Mouse (Mus musculus): ENCODE measurements at regions not wholly inside any gene's neighbourhood (a gene's known extent, or its start where the extent isn't known, plus 50 kb on each side); places are given as distances from the start of the nearest gene placed in this dataset.

DNA sequence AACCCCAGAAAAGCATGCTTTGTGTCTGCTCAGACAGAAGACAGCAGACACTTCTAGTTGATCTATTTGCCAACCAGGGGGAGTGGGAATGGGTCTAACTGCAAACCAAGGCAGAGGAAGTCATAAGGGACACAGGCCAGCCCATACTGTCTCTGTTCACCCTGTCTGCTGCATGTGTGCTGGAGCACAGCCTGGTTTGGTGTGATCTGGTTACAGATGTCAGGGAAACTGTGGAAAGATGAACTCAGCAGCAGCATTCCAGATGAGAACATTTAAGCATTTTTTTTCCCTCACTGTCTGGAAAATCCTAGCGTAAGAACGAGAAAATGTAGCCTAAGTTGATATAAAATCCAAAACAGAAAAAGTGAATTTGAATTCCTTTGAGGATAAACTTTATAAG, 336.2 kb downstream of the Ptprc start:
- H3K4me2 ChIP-seq (ENCODE audit: insufficient read depth, low read depth, poor library complexity, severe bottlenecking), result no peak overlapping the region
- no peak overlapping the region for H3K9ac ChIP-seq (ENCODE audit: insufficient read depth, low read depth)
- no peaks in the 10 kb centered on the region for H3K4me1 ChIP-seq (ENCODE audit: control insufficient read depth in 1 of 2, insufficient read depth in 2 of 2)
- dilution Hi-C loops (cut with MboI; ENCODE audit: extremely low pct_ligation_motif_present, extremely low pct_unique_long_range_greater_than_20kb, low sequenced_read_pairs) (no loop called here), in situ Hi-C loops (cut with MboI; ENCODE audit: low pct_ligation_motif_present, low pct_unique_long_range_greater_than_20kb, low sequenced_read_pairs) (no loop called here)
- no peaks in the 10 kb centered on the region for H3K79me2 ChIP-seq (replicated peaks; ENCODE audit: control insufficient read depth, extremely low read depth, insufficient read depth, poor library complexity, severe bottlenecking)
- DNase-seq (ENCODE audit: extremely low read depth), result no peak
- no peaks in the 10 kb centered on the region for H3K9me3 ChIP-seq (replicated peaks; ENCODE audit: low read length)
- no peaks in the 10 kb centered on the region for H3K36me3 ChIP-seq (replicated peaks in 1 of 2; ENCODE audit: control insufficient read depth in 1 of 2, insufficient read depth in 1 of 2, low read length in 1 of 2)
- H3K27ac ChIP-seq (ENCODE audit: insufficient read depth, low read depth), result no peak overlapping the region
- H3K27me3 ChIP-seq (replicated peaks), result no peaks in the 10 kb centered on the region
- H3K4me3 ChIP-seq (replicated peaks in 1 of 3; ENCODE audit: low read depth in 2 of 3, low read length in 2 of 3, poor library complexity in 1 of 3), result no peak overlapping the region
- TF ChIP-seq ZKSCAN1 (IDR thresholded peaks at IDR 0.05; ENCODE audit: borderline replicate concordance, low read depth, low read length) (no peak), MAFK (IDR thresholded peaks at IDR 0.05; ENCODE audit: insufficient replicate concordance, low read length) (no peak), ZNF384 (IDR thresholded peaks at IDR 0.05; ENCODE audit: low read depth, low read length) (no peak), RCOR1 (conservative IDR thresholded peaks at IDR 0.05; ENCODE audit: low read depth, low read length) (no peak)

DNA sequence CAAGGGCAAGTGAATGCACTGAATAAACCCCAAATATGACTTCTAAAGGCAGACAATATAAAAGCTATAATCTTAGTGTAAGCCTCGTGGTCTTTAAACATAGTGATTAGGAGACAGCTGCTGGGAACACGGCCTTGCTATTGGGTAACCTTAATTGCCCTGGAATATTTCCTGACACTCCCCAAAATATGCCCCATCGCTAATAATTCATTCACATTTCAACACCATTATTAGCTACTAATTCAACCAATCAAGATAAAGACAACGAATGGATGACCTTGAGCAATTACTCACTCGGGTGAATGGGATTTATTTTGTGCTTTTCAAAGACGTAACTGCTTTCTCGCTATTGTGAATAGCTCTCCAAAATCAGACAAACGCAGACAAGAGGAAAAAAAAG, 337.2 kb downstream of the Ptprc start:
- H3K9ac ChIP-seq (ENCODE audit: insufficient read depth, low read depth), result no peak overlapping the region
- H3K4me2 ChIP-seq (ENCODE audit: insufficient read depth, low read depth, poor library complexity, severe bottlenecking), result no peak overlapping the region
- H3K4me3 ChIP-seq (replicated peaks in 1 of 3; ENCODE audit: low read depth in 2 of 3, low read length in 2 of 3, poor library complexity in 1 of 3), result no peak overlapping the region
- DNase-seq (ENCODE audit: extremely low read depth), result no peak
- H3K27me3 ChIP-seq (replicated peaks), result no peaks in the 10 kb centered on the region
- no peak overlapping the region for H3K27ac ChIP-seq (ENCODE audit: insufficient read depth, low read depth)
- no peaks in the 10 kb centered on the region for H3K79me2 ChIP-seq (replicated peaks; ENCODE audit: control insufficient read depth, extremely low read depth, insufficient read depth, poor library complexity, severe bottlenecking)
- dilution Hi-C loops (cut with MboI; ENCODE audit: extremely low pct_ligation_motif_present, extremely low pct_unique_long_range_greater_than_20kb, low sequenced_read_pairs), result no loop called here
- no peaks in the 10 kb centered on the region for H3K4me1 ChIP-seq (ENCODE audit: control insufficient read depth in 1 of 2, insufficient read depth in 2 of 2)
- no peak for TF ChIP-seq SIN3A (IDR thresholded peaks at IDR 0.05; ENCODE audit: low read length)
- TF ChIP-seq POLR2AphosphoS2 (IDR thresholded peaks at IDR 0.05; ENCODE audit: low read depth, low read length), result no peak
- in situ Hi-C loops (cut with MboI; ENCODE audit: low pct_ligation_motif_present, low pct_unique_long_range_greater_than_20kb, low sequenced_read_pairs), result no loop called here
- H3K36me3 ChIP-seq (replicated peaks in 1 of 2; ENCODE audit: control insufficient read depth in 1 of 2, insufficient read depth in 1 of 2, low read length in 1 of 2), result no peaks in the 10 kb centered on the region
- no peaks in the 10 kb centered on the region for H3K9me3 ChIP-seq (replicated peaks; ENCODE audit: low read length)

DNA sequence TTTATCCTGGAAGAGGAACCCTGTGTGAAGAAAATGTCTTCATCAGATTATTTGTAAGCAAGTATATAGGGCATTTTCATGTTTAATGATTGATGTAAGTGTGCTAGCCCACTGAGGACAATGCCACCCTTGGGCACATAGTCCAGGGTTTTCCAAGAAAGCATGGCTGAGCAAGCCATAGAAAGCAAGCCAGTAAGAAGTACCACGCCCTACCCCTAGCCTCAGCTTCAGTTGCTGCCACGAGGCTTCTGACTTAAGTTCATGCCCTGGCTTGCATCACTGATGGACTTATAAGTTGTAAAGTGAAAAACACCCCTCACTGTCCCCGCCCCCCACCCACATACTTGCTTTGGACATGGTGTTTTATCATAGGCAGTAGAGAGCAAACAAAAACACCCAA, 342.0 kb downstream of the Ptprc start:
- dilution Hi-C loops (cut with MboI; ENCODE audit: extremely low pct_ligation_motif_present, extremely low pct_unique_long_range_greater_than_20kb, low sequenced_read_pairs) (no loop called here), in situ Hi-C loops (cut with MboI; ENCODE audit: low pct_ligation_motif_present, low pct_unique_long_range_greater_than_20kb, low sequenced_read_pairs) (no loop called here)
- no peak overlapping the region for H3K4me2 ChIP-seq (ENCODE audit: insufficient read depth, low read depth, poor library complexity, severe bottlenecking)
- H3K4me3 ChIP-seq (replicated peaks in 1 of 3; ENCODE audit: low read depth in 2 of 3, low read length in 2 of 3, poor library complexity in 1 of 3), result no peak overlapping the region
- H3K27ac ChIP-seq (ENCODE audit: insufficient read depth, low read depth), result no peak overlapping the region
- H3K9ac ChIP-seq (ENCODE audit: insufficient read depth, low read depth), result no peak overlapping the region
- TF ChIP-seq SIN3A (IDR thresholded peaks at IDR 0.05; ENCODE audit: low read length), result no peak
- no peak for TF ChIP-seq ZNF384 (IDR thresholded peaks at IDR 0.05; ENCODE audit: low read depth, low read length)
- H3K79me2 ChIP-seq (replicated peaks; ENCODE audit: control insufficient read depth, extremely low read depth, insufficient read depth, poor library complexity, severe bottlenecking), result no peaks in the 10 kb centered on the region
- no peaks in the 10 kb centered on the region for H3K9me3 ChIP-seq (replicated peaks; ENCODE audit: low read length)
- H3K4me1 ChIP-seq (ENCODE audit: control insufficient read depth in 1 of 2, insufficient read depth in 2 of 2), result no peaks in the 10 kb centered on the region; a peak in 1 of 4 replicates
- no peak for DNase-seq (ENCODE audit: extremely low read depth)
- H3K27me3 ChIP-seq (replicated peaks), result no peaks in the 10 kb centered on the region
- no peaks in the 10 kb centered on the region for H3K36me3 ChIP-seq (replicated peaks in 1 of 2; ENCODE audit: control insufficient read depth in 1 of 2, insufficient read depth in 1 of 2, low read length in 1 of 2)

DNA sequence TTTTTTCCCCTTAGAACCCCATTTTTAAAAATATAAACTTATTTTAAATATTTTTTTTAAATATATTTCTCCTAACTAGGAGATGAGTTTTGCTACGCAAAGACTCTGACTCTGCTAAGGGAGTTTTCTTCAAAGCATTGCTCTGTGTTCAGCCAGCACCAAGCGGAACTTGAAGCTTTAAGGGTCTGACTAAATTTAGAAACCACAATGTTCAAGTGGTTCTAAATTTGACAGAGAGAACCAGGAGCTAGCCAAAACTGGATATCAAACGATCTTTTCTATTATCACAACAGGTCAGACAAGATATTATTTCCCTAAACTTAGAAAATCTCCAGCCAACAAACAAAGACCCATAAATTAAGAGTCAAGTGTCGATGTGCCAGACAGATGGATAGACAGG, 344.2 kb downstream of the Ptprc start:
- Histone ChIP-seq H3K79me2 (replicated peaks; ENCODE audit: control insufficient read depth, extremely low read depth, insufficient read depth, poor library complexity, severe bottlenecking) (no peaks in the 10 kb centered on the region), H3K9me3 (replicated peaks; ENCODE audit: low read length) (no peaks in the 10 kb centered on the region), H3K36me3 (replicated peaks in 1 of 2; ENCODE audit: control insufficient read depth in 1 of 2, insufficient read depth in 1 of 2, low read length in 1 of 2) (no peaks in the 10 kb centered on the region), H3K9ac (ENCODE audit: insufficient read depth, low read depth) (no peak overlapping the region), H3K4me2 (ENCODE audit: insufficient read depth, low read depth, poor library complexity, severe bottlenecking) (no peak overlapping the region), H3K4me1 (ENCODE audit: control insufficient read depth in 1 of 2, insufficient read depth in 2 of 2) (no peaks in the 10 kb centered on the region; a peak in 1 of 4 replicates), H3K27ac (ENCODE audit: insufficient read depth, low read depth) (no peak overlapping the region), H3K4me3 (replicated peaks in 1 of 3; ENCODE audit: low read depth in 2 of 3, low read length in 2 of 3, poor library complexity in 1 of 3) (no peak overlapping the region), H3K27me3 (replicated peaks) (no peaks in the 10 kb centered on the region)
- dilution Hi-C loops (cut with MboI; ENCODE audit: extremely low pct_ligation_motif_present, extremely low pct_unique_long_range_greater_than_20kb, low sequenced_read_pairs), result no loop called here
- in situ Hi-C loops (cut with MboI; ENCODE audit: low pct_ligation_motif_present, low pct_unique_long_range_greater_than_20kb, low sequenced_read_pairs), result no loop called here
- DNase-seq (ENCODE audit: extremely low read depth), result no peak
- TF ChIP-seq EP300 (IDR thresholded peaks at IDR 0.05; ENCODE audit: low read length) (no peak), CHD1 (IDR thresholded peaks at IDR 0.05; ENCODE audit: low read depth, low read length) (no peak), ETS1 (conservative IDR thresholded peaks at IDR 0.05; ENCODE audit: low read depth, low read length) (no peak), NELFE (IDR thresholded peaks at IDR 0.05; ENCODE audit: low read depth, low read length) (no peak), TCF12 (IDR thresholded peaks at IDR 0.05; ENCODE audit: low read depth, low read length) (no peak), GABPA (IDR thresholded peaks at IDR 0.05; ENCODE audit: insufficient replicate concordance, low read depth, low read length) (no peak), TBP (conservative IDR thresholded peaks at IDR 0.05; ENCODE audit: low read depth, low read length) (no peak), POLR2AphosphoS2 (IDR thresholded peaks at IDR 0.05; ENCODE audit: low read depth, low read length) (no peak), MXI1 (IDR thresholded peaks at IDR 0.05; ENCODE audit: low read depth, low read length) (no peak)
